In the genomic region with DNA sequence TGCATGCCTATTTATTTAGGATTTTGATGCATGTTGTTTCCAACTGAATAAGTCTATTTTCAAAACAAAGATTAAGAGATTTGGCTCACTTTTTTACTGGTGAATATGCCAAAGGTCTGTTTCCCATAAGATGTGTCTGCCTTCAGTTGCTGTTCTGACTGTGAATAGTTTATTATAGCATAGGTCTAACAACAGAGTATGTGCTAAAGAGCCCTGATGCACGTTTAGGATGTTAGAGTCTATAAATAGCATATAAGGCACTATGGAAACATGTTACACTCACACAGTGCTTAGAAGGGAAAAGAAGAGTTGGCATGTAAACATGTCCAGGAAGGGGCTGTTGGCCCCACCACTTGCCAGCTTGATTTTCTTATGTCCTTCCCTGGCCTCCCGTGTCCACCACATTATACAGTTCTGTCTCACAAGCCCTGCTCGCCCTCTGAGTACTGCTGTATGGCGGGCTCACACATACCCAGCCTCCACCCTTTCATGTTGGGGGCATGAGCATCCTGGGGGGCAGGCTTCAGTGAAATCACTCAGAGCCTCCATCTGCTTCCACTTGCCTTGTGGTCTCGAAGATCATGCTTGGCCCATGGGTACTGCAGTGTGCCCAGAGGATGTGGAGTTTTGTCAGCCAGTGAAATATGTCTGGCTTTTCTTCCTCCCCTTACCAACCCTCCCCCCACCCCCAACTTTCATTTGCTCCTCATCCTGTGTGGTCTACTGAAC, we compare ENCODE assay signal across 13 mouse cellular contexts.
DNase-seq lines count a peak whose midpoint lies in the region; ATAC-seq and TF ChIP-seq lines count a peak whose summit lies in the region.
"Had no signal": no experiment of that assay in that cellular context is flagged by ENCODE, and none has a peak within 500 bp of the region (broad histone marks: within the 10 kb centered on the region; RNA-seq: fewer than 3 reads in every experiment).

No protein-coding gene starts in this region.

- H3K36me3 ChIP-seq in hindbrain, postnatal 0 days (ENCODE audit: insufficient read depth, low read length) = no peaks in the 10 kb centered on the region
- no peaks in the 10 kb centered on the region for H3K36me3 ChIP-seq in hindbrain, embryonic 13.5 days
- H3K36me3 ChIP-seq in neural tube, embryonic 11.5 days (ENCODE audit: control insufficient read depth, insufficient read depth, low read length) = no peaks in the 10 kb centered on the region
- no peaks in the 10 kb centered on the region for H3K36me3 ChIP-seq in neural tube, embryonic 15.5 days
- H3K36me3 ChIP-seq: intestine, embryonic 15.5 days had no signal

- H3K27me3 ChIP-seq in hindbrain, postnatal 0 days (ENCODE audit: insufficient read depth, low read length) = no peaks in the 10 kb centered on the region
- no peaks in the 10 kb centered on the region for H3K27me3 ChIP-seq in hindbrain, embryonic 13.5 days
- no peaks in the 10 kb centered on the region for H3K27me3 ChIP-seq in neural tube, embryonic 11.5 days (ENCODE audit: control insufficient read depth, insufficient read depth, low read length)
- no peaks in the 10 kb centered on the region for H3K27me3 ChIP-seq in neural tube, embryonic 15.5 days (replicated peaks)
- H3K27me3 ChIP-seq: intestine, embryonic 15.5 days had no signal

- H3K4me2 ChIP-seq in hindbrain, postnatal 0 days (ENCODE audit: low read depth, low read length) = no peak overlapping the region
- no peak overlapping the region for H3K4me2 ChIP-seq in hindbrain, embryonic 13.5 days
- no peak overlapping the region for H3K4me2 ChIP-seq in neural tube, embryonic 11.5 days (ENCODE audit: low read depth)
- no peak overlapping the region for H3K4me2 ChIP-seq in neural tube, embryonic 15.5 days
- H3K4me2 ChIP-seq: intestine, embryonic 15.5 days had no signal

- no peaks in the 10 kb centered on the region for H3K9me3 ChIP-seq in hindbrain, postnatal 0 days (ENCODE audit: low read length)
- H3K9me3 ChIP-seq in hindbrain, embryonic 13.5 days = no peaks in the 10 kb centered on the region
- no peaks in the 10 kb centered on the region for H3K9me3 ChIP-seq in neural tube, embryonic 11.5 days (ENCODE audit: control insufficient read depth, low read length)
- no peaks in the 10 kb centered on the region for H3K9me3 ChIP-seq in neural tube, embryonic 15.5 days (replicated peaks)
- H3K9me3 ChIP-seq: intestine, embryonic 15.5 days had no signal

- peak; percentile 38; the same call in 1 of the 2 replicates for ATAC-seq in cerebellum, adult (ENCODE audit: insufficient number of reproducible peaks, low FRiP score, low TSS enrichment)
- ATAC-seq in hindbrain, postnatal 0 days = peak; percentile 69
- no peak for ATAC-seq in hindbrain, embryonic 13.5 days (ENCODE audit: low FRiP score)
- ATAC-seq in neural tube, embryonic 11.5 days (ENCODE audit: insufficient read depth, low FRiP score, low TSS enrichment) = 0 out of 2 replicates have a peak, but pooled peaks have one; percentile 41
- peak; percentile 11; the same call in 1 of the 2 replicates for ATAC-seq in neural tube, embryonic 15.5 days (ENCODE audit: low FRiP score)
- ATAC-seq: intestine, embryonic 15.5 days had no signal

- H3K4me1 ChIP-seq in hindbrain, postnatal 0 days (ENCODE audit: insufficient read depth, low read length) = peaks cover 4% of the 10 kb centered on the region; the same call in 1 of the 2 replicates
- H3K4me1 ChIP-seq in hindbrain, embryonic 13.5 days (replicated peaks) = peaks cover 11% of the 10 kb centered on the region
- peaks cover 5% of the 10 kb centered on the region; the same call in 1 of the 2 replicates for H3K4me1 ChIP-seq in neural tube, embryonic 11.5 days (ENCODE audit: control insufficient read depth, insufficient read depth, low read length)
- peaks cover 11% of the 10 kb centered on the region for H3K4me1 ChIP-seq in neural tube, embryonic 15.5 days
- H3K4me1 ChIP-seq: intestine, embryonic 15.5 days had no signal

- WGBS in hindbrain, postnatal 0 days = 49% methylated on average over 5 of the region's 5 CpGs
- 60% methylated on average over 5 of the region's 5 CpGs for WGBS in hindbrain, embryonic 13.5 days
- 53% methylated on average over 5 of the region's 5 CpGs for WGBS in neural tube, embryonic 11.5 days
- WGBS in neural tube, embryonic 15.5 days = 43% methylated on average over 5 of the region's 5 CpGs

- no peak overlapping the region for H3K27ac ChIP-seq in hindbrain, postnatal 0 days
- H3K27ac ChIP-seq in hindbrain, embryonic 13.5 days = no peak overlapping the region
- H3K27ac ChIP-seq in neural tube, embryonic 11.5 days (ENCODE audit: low read depth, low read length) = no peak overlapping the region
- 0 out of 2 replicates have a peak overlapping the region, but pooled peaks have one; percentile 13 for H3K27ac ChIP-seq in neural tube, embryonic 15.5 days (replicated peaks)
- H3K27ac ChIP-seq: intestine, embryonic 15.5 days had no signal

- no peak overlapping the region for H3K9ac ChIP-seq in hindbrain, postnatal 0 days (replicated peaks; ENCODE audit: low read length)
- no peak overlapping the region for H3K9ac ChIP-seq in hindbrain, embryonic 13.5 days
- H3K9ac ChIP-seq in neural tube, embryonic 11.5 days (ENCODE audit: low read length) = no peak overlapping the region
- no peak overlapping the region for H3K9ac ChIP-seq in neural tube, embryonic 15.5 days (replicated peaks)
- H3K9ac ChIP-seq: intestine, embryonic 15.5 days had no signal

- H3K4me3 ChIP-seq in hindbrain, postnatal 0 days (ENCODE audit: low read length) = no peak overlapping the region
- H3K4me3 ChIP-seq in hindbrain, embryonic 13.5 days = no peak overlapping the region
- no peak overlapping the region for H3K4me3 ChIP-seq in neural tube, embryonic 11.5 days (ENCODE audit: low read depth, low read length)
- no peak overlapping the region for H3K4me3 ChIP-seq in neural tube, embryonic 15.5 days (replicated peaks)
- H3K4me3 ChIP-seq: intestine, embryonic 15.5 days had no signal

- no peak for DNase-seq in cerebellum, adult 9-10 months
- peak; percentile 8 for DNase-seq in hindbrain, postnatal 0 days (ENCODE audit: low spot score)
- no peak for DNase-seq in neural tube, embryonic 11.5 days (ENCODE audit: low spot score)
- no peak for DNase-seq in neural tube, embryonic 10.5 days (ENCODE audit: extremely low spot score, low spot score)
- DNase-seq in natural killer cell, adult 2 months (ENCODE audit: low spot score in 2 of 2) = no peak
- DNase-seq: adrenal gland, postnatal 14 days; gastrocnemius, postnatal 36 days; layer of hippocampus, adult 9-11 months; right cerebral cortex, adult 18-20 months had no signal

- TF ChIP-seq CTCF in hindbrain, postnatal 0 days (IDR thresholded peaks at IDR 0.05; ENCODE audit: low read depth) = no peak
